Mouse (Mus musculus) hindbrain, postnatal 0 days (tissue): ENCODE results near the gene Camsap3. TPM values are rescaled to one million over a fixed set of nuclear protein-coding genes. Genes with fewer than 3 reads are reported as not detected.
A peak's percentile ranks its signal among the peaks of the same experiment; 100 is the strongest.

ENCODE experiments used
- ATAC-seq: fragments of 200-750 bp; cut with Nextera tagmentation; 2 replicates; pipeline ENCODE4 v1.8.0; 2017; ENCODE audit warnings: mild to moderate bottlenecking, moderate TSS enrichment, moderate library complexity
- DNase-seq: peaks from one replicate; pipeline ENCODE4 v3.0.0-alpha.2; 2015; ENCODE audit warnings: low spot score
- H3K27ac ChIP-seq: fragments of 300-500 bp; sonication (generic); 2 replicates; pipeline ENCODE4 v1.5.1; 2014; ENCODE audit warnings: mild to moderate bottlenecking
- H3K27me3 ChIP-seq: fragments of 300-500 bp; sonication (generic); 2 replicates; pipeline ENCODE4 v1.6.1; 2014; ENCODE audit warnings: low read length, mixed read lengths; ENCODE audit not compliant: insufficient read depth
- H3K36me3 ChIP-seq: fragments of 300-500 bp; sonication (generic); 2 replicates; pipeline ENCODE4 v1.6.1; 2014; ENCODE audit warnings: low read length, mixed read lengths; ENCODE audit not compliant: insufficient read depth
- H3K4me1 ChIP-seq: fragments of 300-500 bp; sonication (generic); 2 replicates; pipeline ENCODE4 v1.6.1; 2014; ENCODE audit warnings: antibody characterized with exemption, low read length, mixed read lengths; ENCODE audit not compliant: insufficient read depth
- H3K4me2 ChIP-seq: fragments of 300-500 bp; sonication (generic); 2 replicates; pipeline ENCODE4 v1.6.1; 2014; ENCODE audit warnings: low read depth, mild to moderate bottlenecking, low read length, moderate library complexity, mixed read lengths
- H3K4me3 ChIP-seq: fragments of 300-500 bp; sonication (generic); 2 replicates; pipeline ENCODE4 v1.5.1; 2014; ENCODE audit warnings: low read length
- H3K9ac ChIP-seq: fragments of 300-500 bp; sonication (generic); replicated peaks from 2 replicates; pipeline ENCODE4 v1.6.1; 2014; ENCODE audit warnings: mild to moderate bottlenecking, low read length, moderate library complexity, mixed read lengths
- H3K9me3 ChIP-seq: fragments of 300-500 bp; sonication (generic); 2 replicates; pipeline ENCODE4 v1.6.1; 2016; ENCODE audit warnings: low read length, mixed read lengths
- CTCF ChIP-seq: IDR thresholded peaks from 2 replicates; pipeline ENCODE4 v1.5.1; 2016; ENCODE audit warnings: antibody characterized with exemption, control low read depth, low read depth
- WGBS: fragments of 180-500 bp; shearing (Covaris S2); extraction: QIAGEN DNeasy Blood & Tissue Kit; methylation state at CpG from one replicate; pipeline ENCODE4 v1.1.7; 2014; 5-methylcytosine and 5-hydroxymethylcytosine counted together
- polyA plus RNA-seq: library from polyadenylated mRNA; unstranded; fragments of >200 nt; fragmentation: Nextera tagmentation; extraction: Ambion mirVana; gene quantifications from 2 replicates; pipeline ENCODE4 v1.2.1, GENCODE M21; 2015
- total RNA-seq: library from RNA; depleted of rRNA; stranded (reverse); fragments of >200 nt; gene quantifications from 2 replicates; pipeline ENCODE4 v1.2.3, GENCODE M21; 2014

Gene Camsap3
- total and polyA plus RNA-seq, 2 experiments from 2014 or later: 39.1 to 108 TPM

DNA sequence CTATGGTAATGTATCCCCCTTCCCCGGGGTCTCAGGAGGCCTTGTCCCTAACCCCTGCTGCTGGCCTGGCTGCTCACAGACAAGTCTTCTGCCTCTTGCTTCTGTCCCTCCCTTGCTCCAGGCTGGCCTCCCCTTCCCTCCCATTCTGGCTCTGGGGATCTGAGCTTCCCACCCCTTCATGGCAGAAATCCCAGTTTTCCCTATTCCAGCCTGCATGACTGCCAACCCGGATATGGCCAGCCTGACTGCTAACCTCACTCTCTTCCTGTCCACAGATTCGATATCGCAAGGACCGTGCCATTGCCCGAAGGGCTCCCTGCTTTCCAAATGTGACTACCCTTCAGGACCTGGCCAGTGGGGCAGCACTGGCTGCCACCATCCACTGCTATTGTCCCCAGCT, 13.3 kb downstream of the Camsap3 start:
- no peak for TF ChIP-seq CTCF
- Histone ChIP-seq H3K36me3 (peaks cover 49% of the 10 kb centered on the region), H3K27ac (no peak overlapping the region), H3K9ac (no peak overlapping the region), H3K27me3 (no peaks in the 10 kb centered on the region), H3K9me3 (no peaks in the 10 kb centered on the region), H3K4me3 (no peak overlapping the region), H3K4me1 (no peaks in the 10 kb centered on the region), H3K4me2 (no peak overlapping the region)
- ATAC-seq (no peak), DNase-seq (no peak)
- 87% methylated on average over 6 of the region's 6 CpGs for WGBS

DNA sequence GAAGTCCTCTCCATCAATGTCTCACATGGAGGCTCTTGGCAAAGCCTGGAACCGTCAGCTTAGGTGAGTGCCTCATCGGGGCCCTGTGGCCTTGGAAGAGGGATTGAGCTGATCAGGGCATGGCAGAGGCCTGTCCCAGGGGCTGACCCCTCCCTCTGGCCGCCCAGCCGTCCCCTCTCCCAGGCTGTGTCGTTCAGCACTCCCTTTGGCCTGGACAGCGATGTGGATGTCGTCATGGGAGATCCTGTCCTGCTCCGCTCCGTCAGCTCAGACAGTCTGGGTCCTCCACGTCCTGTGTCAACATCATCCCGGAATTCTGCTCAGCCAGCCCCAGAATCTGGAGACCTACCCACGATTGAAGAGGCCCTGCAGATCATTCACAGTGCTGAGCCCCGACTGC, 16.3 kb downstream of the Camsap3 start:
- H3K27me3 ChIP-seq: no peaks in the 10 kb centered on the region
- 87% methylated on average over 13 of the region's 13 CpGs for WGBS
- no peaks in the 10 kb centered on the region for H3K9me3 ChIP-seq
- H3K27ac ChIP-seq: no peak overlapping the region
- H3K36me3 ChIP-seq: peaks cover 61% of the 10 kb centered on the region
- H3K4me3 ChIP-seq: no peak overlapping the region
- DNase-seq (no peak), ATAC-seq (no peak)
- H3K4me2 ChIP-seq: no peak overlapping the region
- TF ChIP-seq CTCF: no peak
- no peak overlapping the region for H3K9ac ChIP-seq
- H3K4me1 ChIP-seq: no peaks in the 10 kb centered on the region

DNA sequence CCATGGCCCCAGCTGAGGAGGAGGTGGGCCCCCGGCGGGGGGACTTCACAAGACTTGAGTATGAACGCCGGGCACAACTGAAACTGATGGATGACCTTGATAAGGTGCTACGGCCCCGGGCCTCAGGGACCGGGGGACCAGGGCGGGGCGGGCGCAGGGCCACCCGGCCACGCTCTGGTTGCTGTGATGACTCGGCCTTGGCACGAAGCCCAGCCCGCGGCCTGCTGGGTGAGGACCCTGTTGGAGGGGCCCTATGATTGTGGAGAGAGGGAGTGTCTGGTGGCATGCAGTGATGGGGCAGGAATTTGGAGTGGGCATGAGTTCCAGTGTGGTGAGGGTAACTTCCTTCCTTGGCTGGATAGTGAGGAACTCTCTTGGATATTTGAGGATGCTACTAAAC, 19.5 kb downstream of the Camsap3 start:
- no peaks in the 10 kb centered on the region for H3K9me3 ChIP-seq
- no peak for DNase-seq
- H3K36me3 ChIP-seq: peaks cover 68% of the 10 kb centered on the region
- H3K4me3 ChIP-seq: no peak overlapping the region
- no peak for ATAC-seq
- H3K27ac ChIP-seq: no peak overlapping the region
- no peak for TF ChIP-seq CTCF
- no peak overlapping the region for H3K4me2 ChIP-seq
- no peaks in the 10 kb centered on the region for H3K4me1 ChIP-seq
- no peaks in the 10 kb centered on the region for H3K27me3 ChIP-seq
- WGBS: 77% methylated on average over 16 of the region's 16 CpGs
- no peak overlapping the region for H3K9ac ChIP-seq

DNA sequence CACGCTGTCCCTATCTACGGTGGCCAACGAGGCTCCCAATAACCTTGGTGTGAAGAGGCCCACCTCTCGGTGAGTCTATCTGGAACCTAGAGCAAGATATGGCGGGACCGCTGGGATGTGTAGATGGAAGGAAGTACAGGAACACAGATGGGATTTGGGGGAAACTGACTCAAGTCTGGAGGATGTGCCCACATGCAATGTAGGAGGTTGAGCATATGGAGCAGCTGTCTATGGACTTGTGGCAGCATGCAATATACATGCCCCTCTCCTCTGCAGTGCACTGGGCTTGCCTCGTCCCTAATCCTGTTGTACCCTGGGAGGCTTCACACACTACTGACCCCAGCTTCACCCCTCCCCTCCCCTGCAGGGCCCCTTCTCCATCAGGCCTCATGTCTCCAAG, 20.7 kb downstream of the Camsap3 start:
- Histone ChIP-seq H3K36me3 (peaks cover 67% of the 10 kb centered on the region), H3K27me3 (no peaks in the 10 kb centered on the region), H3K27ac (no peak overlapping the region), H3K4me1 (no peaks in the 10 kb centered on the region), H3K4me3 (no peak overlapping the region), H3K9me3 (no peaks in the 10 kb centered on the region), H3K9ac (no peak overlapping the region), H3K4me2 (no peak overlapping the region)
- no peak for TF ChIP-seq CTCF
- no peak for DNase-seq
- WGBS: 84% methylated on average over 7 of the region's 7 CpGs
- no peak for ATAC-seq

DNA sequence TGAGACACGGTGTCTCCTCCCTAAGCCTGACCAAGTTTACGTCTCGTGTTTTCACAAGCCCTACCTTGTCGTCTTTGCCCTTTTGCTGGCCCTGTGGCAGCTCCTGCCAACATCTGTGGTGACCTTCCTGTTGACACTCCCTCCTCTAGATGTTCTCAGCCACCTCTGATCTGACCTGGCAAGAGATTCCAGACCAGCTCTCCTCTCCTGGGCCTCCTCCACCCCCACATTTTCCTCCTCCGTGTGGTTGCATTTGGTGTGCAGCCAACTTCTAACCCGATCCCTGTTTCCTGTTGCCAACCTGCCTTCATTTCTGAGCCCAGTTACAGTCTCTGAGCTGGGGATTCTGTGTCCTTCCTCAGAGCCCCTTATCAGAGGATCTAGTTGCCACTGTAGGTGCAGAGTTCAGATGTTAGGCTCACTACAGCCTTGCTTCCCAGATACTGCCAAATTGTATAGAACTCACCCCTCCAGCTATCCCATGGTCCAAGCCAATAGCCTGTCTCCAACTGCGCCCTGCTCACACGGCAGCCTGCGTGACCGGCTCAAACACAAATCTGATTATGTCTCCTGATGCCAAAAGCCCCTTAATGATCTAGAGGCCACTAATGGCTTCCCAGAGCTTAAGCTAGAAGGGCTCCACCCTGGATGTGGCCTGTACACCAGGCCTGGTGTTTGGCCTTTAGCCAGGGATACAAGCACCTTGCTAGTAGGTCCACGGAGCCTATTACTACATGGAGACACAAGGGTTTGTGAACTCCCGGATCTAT, 22.1 kb downstream of the Camsap3 start:
- ATAC-seq (no peak; the same call in 1 of the 2 replicates), DNase-seq (peak; percentile 15)
- no peak overlapping the region for H3K4me3 ChIP-seq
- H3K27me3 ChIP-seq: no peaks in the 10 kb centered on the region
- H3K27ac ChIP-seq: peak overlapping the region; percentile 32; the same call in 1 of the 2 replicates
- no peaks in the 10 kb centered on the region for H3K9me3 ChIP-seq
- H3K4me1 ChIP-seq: no peaks in the 10 kb centered on the region
- WGBS: 76% methylated on average over 12 of the region's 12 CpGs
- TF ChIP-seq CTCF: no peak
- no peak overlapping the region for H3K4me2 ChIP-seq
- peaks cover 67% of the 10 kb centered on the region for H3K36me3 ChIP-seq
- no peak overlapping the region for H3K9ac ChIP-seq

DNA sequence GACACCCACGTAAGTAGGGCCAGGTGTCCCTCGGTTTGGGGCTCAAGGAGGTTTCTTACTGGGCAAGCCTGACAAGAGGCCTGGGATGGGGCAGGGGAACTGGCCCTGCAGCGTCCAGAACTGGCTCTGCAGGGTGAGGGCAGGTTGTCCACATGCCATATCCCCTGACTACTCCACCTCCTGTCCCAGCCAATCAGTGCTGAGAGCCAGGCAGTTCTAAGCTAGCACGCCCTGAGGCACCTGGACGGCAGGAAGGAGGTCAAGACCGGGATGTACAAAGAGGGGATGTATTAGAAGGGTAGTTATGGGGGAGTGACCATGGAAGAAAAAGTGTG, 22.7 kb downstream of the Camsap3 start:
- 83% methylated on average over 6 of the region's 6 CpGs for WGBS
- no peak for DNase-seq
- TF ChIP-seq CTCF: no peak
- Histone ChIP-seq H3K27me3 (no peaks in the 10 kb centered on the region), H3K36me3 (peaks cover 68% of the 10 kb centered on the region), H3K9ac (no peak overlapping the region), H3K4me1 (no peaks in the 10 kb centered on the region), H3K4me2 (no peak overlapping the region), H3K4me3 (no peak overlapping the region), H3K27ac (no peak overlapping the region), H3K9me3 (no peaks in the 10 kb centered on the region)
- no peak; the same call in 1 of the 2 replicates for ATAC-seq
